Mouse (Mus musculus) mouse trophoblast stem cell (cell line): ENCODE measurements around the gene Dda1.
"Not testable (repeated sequence)": the region's sequence is repeated elsewhere in the genome, so short reads cannot be mapped to it uniquely, and the experiment has no call there.

Source experiments
- in situ Hi-C, 2 experiments: fragments of 300-500 bp; cut with MseI, MboI; formaldehyde crosslinking; loops; 2 replicates in 1 of 2; 3 replicates in 1 of 2; pipeline ENCODE4 v1.15.1; 2025

Dda1 gene

DNA sequence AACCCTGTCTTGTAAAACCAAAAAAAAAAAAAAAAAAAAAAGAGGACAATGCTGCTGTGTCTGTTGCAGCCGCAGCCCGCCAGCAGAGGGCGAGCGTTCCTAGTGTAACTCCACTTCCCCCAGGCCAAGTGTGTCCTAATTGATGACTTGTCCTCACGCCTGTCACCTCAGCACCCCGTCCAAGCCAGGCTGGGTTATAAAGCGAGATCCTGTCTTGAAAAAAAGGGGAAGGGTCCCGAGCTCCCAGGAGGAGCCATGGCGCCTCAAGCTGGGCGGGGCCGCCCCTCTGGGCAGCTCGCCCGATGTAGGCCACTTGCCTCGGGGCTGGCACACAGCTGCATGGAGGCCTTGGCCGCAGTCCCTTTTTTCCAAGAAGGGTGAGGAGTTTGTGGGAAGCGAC lies 26.0 kb downstream of the Dda1 start:
- in situ Hi-C loops = no loop called here

DNA sequence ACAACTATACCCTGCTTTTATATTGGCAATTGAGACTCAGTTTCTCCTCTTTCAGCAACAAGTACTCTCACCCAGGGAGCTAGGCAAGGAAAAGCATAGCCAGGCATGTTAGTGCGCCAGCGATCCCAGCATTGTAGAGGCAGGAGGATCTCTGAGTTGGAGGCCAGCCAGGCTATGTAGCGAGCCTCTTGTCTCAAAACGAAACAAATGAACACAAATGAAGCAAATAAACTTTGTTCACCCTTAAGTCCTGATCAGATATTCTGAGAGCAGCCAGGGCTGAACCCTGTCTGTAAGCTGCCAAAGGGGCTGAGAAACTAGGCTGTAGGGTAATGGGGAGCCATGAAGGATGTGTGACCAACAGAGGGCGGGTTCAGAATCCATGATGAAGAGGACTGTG lies 26.8 kb downstream of the Dda1 start:
- in situ Hi-C loops = no loop called here

DNA sequence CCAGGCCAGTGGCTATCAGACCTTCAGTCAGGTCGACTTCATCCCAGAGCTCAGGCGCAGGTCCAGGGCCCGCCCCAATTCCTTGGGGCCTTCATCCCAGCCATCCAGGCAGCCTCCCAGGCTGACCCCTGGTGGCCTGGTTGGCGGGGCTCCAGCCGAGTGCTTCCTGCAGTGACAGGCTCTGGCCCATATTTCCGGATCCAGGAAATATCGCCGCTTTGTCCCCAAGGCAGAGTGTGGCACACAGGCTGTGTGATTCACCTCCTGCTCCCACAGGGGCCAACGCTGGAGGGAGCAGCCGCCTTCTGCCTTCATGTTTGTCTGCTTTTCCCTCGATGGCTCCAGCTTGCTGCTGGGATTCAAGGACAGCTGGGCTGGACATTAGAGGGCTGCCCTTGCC lies 27.5 kb downstream of the Dda1 start:
- in situ Hi-C loops = no loop called here

DNA sequence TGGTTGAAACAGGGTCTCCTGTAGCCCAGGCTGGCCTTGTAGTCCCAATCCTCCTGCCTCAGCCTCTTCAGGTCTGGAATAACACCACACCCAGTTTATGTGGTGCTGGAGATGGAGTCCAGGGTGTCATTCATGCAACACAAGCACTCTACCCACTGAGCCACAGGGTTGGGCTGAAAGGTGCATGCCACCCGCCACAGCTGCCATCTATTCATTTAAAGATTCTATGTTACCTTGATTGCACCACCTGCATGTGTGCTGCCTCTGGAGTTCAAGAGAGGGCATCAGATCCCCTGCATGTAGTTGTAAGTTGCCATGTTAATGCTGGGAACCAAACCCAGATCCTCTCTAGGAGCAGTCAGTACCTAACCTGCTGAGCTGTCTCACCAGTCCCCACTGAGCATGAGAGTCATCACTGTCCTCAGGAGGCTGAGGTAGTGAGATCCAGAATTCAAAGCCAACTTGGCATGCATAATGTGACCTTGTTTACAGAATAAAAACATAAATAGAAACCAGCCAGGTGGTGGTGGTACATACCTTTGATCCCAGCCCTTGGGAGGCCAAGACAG lies 28.2 kb downstream of the Dda1 start:
- in situ Hi-C loops = no loop called here

DNA sequence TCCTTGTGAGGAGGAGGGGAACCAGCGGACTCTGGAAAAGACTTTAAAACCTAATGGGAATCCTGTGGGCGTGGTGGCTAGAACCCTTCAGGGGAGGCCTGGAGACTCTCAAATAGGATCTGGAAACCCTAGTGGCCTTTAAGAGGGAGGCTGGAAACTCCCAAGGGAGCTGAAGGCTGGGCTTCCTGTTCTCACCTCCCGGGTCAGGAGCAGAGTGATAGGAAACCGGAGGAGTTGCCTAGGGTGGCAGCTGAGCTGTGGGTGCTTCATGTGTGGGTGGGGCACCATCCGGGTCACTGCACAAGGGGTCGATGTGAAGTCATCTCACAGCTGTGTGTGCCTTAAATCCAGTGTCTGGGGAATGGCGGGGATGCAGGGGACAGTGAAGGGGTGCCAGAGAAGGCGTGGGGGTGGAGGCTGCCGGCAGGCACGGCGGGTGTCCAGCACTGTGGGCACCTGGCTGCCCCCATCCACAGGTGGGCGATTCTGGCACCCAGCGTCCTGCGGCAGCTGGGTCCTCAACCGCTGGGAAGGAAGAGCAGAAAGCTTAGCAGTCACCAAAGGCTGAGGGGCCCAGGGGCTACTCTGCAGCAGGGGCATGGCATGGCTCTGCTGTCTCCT lies 29.0 kb downstream of the Dda1 start:
- in situ Hi-C loops = no loop called here

DNA sequence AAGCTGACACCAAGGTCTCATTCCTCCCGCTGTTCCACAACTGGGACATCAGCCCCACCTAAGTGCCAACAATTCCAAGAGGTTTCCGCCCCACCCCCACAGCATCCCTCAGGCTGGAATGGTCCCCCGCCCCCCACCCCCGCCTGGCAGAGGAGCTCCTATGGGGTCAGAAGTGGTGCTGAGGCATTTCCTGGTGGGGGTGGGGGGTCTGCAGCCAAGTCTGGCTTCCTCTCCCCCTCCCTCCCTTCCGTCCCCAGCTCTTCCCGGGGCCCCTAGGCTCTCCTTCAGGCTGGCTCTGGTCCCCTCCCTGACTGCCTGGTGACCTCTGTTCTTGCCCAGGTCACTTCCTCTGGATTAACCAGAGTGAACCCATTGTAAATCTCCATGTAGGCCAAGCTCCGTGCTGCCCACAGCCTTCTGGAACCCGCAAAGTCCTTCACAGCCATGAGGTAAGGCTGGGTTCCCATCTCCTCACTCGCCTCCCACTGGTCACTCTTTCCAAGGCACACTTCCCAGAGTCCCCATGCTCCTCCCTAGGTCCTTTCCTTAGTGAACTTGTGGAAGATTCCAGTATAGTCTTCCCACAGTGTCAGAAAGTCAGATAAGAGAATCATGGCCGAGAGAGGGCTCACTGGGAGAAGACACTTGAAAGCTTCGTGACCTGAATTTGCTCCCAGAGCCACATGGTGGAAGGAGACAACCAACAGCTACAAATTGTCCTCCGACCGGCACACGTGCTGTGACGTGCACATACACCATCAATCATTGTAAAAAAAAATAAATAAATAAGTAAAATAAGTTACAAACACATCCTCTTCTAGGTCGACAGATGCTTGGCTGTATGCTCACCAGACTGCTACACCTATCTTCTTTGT lies 30.1 kb downstream of the Dda1 start:
- in situ Hi-C loops = no loop called here

DNA sequence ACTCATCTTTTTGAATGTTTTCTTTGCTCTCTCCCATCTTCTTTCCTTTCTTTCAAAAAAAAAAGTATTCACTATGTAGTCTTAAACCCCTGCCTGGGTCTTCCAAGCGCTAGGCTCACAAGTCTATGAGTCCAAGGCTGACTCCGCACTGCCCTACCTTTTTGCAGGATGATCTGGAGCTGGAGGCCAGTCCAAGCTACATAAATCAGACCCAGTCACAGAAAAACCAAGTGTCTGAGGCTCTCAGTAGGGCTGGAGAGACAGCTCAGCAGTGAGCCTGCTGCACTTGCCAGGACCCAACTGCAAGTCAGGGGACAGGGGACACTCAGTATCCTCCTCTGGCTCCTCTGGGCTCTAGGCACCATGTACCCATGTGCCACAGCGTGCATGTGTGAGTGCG lies 35.4 kb downstream of the Dda1 start:
- in situ Hi-C loops = no loop called here

DNA sequence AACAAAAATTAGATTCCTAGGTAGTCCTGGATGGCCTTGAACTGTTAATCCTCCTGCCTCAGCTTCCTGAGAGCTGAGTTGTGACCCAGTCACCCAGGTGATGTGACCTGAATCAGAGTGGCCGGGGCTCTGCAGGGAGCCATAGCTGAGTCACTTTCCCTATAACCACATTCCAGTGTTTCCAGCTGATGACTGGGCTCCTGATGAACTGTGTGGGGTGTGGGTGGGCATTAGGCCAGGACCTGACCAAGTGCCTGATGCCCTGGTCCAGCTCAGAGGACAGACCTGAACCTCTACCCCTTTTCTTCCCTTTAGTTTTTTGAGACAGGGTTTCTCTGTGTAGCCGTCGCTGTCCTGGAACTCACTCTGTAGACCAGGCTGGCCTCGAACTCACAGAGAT lies 36.3 kb downstream of the Dda1 start:
- in situ Hi-C loops = no loop called here

DNA sequence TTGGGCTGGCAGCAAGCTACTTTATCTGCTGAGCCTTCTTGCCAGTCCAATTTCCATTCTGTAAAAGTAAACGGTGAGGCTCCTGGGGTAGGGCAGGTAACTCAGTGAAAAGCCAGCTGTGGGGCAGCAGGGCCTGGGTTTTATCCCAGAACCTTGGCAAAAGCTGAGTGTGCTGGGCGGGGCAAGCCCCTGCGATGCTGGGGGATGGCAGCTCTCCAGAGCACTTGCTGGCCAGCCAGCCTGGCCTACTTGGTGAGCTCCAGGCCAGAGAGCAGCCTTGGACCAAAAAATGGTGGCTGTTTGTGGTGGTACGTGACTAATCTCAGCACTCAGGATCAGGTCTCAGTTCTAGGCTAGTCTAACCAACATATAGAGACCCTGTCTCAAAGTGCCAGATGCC lies 37.0 kb downstream of the Dda1 start:
- in situ Hi-C loops = no loop called here

DNA sequence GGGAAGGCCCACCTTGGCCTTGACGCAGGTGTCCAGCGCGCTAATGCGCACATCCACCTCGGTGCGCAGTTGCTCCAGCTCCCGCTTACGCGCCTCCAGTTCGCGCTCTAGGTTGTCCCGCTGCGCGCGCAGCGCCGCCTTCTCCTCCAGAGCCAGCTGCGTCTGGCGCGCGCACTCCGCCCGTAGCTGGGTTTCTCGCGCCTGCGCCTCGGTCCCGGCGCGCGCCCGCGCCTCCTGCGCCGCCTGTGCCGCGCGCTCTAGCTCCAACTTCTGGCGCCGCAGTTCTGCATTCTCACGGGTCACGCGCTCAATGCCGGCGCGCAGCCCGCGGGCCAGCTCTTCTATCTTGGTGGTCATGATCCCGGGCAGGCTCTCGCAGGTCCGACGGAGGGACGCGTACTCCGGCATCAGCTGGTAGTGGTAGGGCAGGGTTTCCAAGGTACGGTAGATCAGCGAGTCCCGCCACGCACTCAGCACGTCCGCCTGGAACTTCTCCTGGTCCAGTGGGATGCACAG lies 38.6 kb downstream of the Dda1 start:
- in situ Hi-C loops = no loop called here

DNA sequence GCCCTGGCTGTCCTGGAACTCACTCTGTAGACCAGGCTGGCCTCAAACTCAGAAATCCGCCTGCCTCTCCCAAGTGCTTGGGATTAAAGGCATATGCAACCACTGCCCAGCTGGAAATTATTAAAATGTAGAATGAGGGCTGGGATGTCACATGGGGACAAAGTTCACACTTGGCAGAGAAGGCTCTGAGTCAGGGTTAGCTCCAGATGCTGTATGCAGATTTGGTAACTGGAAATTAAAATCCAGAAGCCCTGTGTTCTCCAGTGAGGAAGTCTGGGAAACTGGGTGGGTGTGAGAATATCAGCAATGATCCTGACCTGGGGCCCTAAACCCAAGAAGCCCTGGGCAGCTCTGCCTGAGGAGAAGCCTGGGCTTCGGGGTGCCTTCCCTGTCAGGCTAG lies 40.3 kb downstream of the Dda1 start:
- in situ Hi-C loops = no loop called here

DNA sequence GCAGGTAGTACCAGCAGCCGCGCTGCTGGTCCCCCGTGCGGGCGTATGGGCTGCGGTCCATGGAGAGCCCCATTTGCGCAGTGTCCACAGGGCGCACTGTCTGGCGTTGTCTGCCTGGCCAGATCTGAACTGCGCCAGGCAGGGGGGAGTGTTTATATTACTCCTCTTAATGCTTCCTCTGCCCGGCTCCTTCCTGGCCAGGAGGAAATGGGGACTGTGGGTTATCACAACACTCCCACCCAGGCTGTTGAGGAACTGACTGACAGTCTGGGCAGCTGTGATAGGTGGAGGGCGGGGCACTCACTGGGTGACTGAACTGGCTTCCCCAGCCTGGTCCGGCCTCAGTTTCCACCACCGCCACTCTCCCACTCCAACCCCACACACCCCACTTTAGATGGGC lies 42.6 kb downstream of the Dda1 start, which contains the start of gene Plvap:
Plvap (minus strand) TSS at position 109 of the 400 bp plus-strand sequence.
- in situ Hi-C loops = no loop called here

DNA sequence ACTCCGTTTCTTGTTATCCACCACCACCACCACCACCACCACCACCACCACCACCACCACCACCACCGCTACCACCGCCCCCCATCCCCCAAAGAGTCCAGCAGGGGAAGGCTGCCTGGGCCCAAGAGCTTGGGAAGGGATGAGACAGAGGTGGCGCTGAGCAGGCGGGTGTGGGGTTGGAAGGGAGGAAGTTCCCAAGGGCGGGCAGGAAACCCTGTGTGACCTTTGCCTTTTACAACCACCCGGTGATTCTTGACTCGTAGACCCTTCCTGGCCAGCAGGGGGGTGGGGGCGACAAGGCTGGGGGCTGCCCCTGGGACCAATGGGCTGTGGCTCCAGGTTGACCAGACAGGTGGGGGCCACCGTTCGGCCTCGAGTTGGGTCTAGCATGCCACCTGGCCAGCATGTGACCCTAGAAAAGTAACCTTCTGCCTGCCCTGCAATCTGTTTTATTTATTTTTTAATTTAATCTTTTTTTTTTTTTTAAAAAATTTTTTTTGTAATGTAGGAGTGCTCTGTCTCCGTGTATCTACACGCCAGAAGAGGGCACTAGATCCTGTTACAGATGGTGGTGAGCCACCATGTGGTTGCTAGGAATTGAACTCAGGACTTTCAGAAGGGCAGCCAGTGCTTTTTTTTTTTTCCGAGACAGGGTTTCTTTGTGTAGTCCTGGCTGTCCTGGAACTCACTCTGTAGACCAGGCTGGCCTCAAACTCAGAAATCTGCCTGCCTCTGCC lies 44.2 kb downstream of the Dda1 start:
- in situ Hi-C loops = no loop called here

DNA sequence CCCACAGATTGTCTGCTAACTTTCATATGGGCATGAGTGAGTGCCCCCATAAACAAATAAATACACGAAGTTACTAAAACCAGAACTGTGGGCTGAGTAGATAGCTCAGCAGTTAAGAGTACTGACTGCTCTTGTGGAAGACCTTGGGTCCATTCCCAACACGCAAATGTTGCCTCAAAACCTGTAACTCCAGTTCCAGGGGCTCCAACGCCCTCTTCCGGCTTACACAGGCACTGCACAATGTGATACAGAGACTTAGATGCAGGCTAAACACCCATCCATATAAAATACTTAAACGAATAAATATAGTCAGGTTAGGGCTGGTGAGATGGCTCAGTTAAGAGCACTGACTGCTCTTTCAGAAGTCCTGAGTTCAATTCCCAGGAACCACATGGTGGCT lies 46.0 kb downstream of the Dda1 start:
- in situ Hi-C loops = no loop called here

DNA sequence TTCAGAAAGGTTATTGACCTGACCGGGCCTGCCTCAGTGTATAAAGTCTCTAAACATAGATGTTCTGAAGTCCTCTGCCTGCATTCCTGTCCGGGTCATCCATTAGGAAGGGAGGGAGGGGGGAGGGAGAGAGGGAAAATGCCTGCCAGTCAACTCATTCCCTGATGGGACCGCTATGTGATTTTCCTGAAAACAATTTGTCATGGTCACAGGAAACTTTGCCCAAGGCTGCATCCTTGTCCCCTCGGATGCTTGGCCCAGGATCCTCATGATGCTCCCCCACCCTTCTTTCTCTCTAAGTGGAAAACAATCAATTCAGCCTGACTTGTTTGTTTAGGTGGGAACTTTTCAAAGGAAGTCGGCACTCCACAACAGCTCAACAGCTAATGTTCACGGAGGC lies 47.8 kb downstream of the Dda1 start:
- in situ Hi-C loops = no loop called here

DNA sequence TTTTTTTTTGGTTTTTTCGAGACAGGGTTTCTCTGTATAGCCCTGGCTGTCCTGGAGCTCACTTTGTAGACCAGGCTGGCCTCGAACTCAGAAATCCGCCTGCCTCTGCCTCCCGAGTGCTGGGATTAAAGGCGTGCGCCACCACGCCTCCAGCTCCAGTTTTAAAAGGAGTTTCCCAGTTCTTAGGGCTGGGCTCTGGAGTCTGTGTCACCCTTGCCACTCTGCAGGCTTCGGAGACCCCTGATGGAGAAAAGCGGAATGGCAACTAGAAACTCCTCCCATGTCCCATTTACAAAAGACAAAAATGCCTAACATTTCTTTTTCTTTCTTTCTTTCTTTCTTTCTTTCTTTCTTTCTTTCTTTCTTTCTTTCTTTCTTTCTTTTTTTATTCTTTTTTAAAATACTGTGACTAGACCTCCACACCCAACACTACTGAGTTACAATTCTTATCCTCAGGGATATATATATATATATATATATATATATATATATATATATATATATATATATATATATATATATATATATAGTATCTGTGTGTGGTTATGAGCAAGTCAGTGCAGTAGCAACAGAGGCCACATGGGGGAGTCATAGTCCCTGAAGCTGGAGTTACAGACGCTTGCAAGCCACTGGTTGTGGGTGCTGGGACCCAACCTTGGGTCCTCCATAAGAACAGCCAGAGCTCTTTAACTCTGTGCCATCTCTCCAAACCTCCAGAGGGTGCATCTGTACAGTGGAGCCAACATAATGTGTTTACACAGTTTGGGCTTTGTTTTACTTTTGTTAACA lies 50.2 kb downstream of the Dda1 start:
- in situ Hi-C loops = not testable (repeated sequence)

DNA sequence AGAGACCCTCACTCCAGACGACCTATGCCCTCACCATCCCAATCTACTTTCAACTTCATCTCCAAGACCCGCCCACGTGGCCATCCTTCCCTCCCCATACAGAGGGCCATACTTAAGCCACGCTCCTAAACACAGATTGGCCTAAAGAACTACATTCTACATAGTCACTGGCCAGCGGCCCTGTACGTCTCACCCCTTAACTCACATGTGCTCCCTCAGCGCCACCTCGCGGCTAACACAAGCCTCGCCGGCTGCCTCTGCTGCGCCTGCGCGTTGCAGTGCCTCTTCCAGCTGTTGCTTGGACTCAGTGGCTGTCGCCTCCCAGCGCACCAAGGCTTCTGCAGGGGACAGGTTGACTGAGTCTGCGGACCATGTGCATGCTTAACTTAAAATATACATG lies 52.6 kb downstream of the Dda1 start:
- in situ Hi-C loops = no loop called here

DNA sequence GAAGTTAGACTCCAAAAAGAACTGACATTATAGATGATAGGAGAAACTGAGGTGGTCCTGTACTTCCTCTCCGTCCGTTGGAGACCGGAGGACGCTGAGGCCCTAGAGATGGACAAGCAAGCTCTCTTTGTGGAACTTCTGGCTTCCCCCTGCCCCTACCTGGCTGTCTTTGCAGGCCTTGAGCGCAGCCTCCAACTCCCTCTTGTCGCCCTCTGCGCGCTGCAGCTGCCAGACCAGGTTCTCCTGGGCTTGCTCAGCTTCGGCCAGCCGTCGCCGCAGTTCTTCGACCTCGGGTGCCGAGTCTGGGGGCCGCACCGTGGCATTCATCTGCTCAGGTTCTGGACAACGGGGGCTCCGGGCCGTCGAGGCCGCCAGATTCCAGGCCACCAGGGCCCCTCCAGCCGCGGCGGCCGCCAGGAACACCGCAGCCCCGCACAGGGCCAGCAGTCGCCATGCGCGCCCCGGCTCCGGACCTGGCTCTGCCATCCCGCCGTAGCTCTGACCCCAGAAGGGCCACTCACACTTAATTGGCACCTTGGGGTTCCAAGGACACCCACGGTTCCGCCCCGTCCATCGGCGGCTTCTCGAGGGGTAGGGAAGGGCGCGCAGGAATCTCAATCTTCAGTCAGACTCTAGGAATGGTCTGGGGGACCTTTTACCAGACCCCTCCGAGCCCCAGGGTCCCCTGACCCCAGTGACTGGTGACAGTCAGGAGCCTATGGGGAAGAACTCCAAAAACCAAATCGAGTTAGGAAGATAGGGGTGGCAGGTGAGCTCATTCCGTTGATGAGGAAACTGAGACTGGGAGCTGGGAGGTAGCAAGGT lies 56.4 kb downstream of the Dda1 start, which contains the start of gene Ccdc194:
Ccdc194 (minus strand) TSS at position 486 of the 825 bp plus-strand sequence.
- in situ Hi-C loops = no loop called here
